Mouse (Mus musculus) urinary bladder, postnatal 14 days (tissue): ENCODE measurements around the gene Pigt.

ENCODE experiments used
- DNase-seq: peaks from one replicate; pipeline ENCODE4 v3.0.0; 2021; ENCODE audit warnings: low spot score

Gene Pigt

DNA sequence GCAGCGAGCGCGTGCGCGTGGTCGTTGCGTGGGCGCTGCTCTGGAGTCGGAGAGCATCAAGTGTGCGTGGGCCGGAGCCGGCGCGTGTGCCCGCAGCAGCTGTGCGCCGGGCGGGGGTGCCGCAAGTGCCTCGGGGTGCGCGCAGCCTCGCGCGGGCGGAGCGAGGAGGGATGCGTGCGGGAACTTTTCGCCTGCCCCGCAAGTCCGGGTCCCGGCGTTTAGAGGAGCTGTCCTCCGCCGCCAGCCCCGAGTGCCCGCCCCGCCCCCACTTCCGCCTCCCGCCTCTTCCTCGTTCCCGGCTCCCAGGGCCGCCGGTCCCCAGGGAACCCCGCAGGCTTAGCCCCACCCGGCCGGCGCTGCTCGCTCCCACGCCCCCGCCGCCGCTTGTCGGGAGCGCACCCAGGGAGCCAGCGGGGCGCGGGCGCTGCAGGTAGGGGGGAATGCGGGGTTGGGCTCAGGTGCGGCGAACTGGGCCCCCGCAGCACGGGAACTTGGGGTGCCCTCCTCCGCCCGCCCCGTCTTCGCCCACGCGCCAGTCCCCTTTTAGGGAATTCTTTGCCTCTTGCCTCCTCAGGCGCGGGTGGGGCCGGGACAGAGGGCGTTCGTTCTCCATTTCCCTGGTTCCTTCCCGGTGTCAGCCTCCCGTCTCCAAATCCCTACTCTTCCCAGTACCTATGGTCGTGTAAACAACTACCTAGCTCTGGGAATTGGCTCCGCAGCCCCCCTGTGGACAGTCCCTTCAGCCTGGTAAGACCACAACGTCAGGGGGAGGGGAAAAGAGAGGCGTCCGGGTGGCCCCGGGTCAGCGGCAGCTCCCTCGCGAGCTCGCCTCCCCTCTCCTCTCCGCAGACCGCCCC, 10.8 kb upstream of the Pigt start:
- DNase-seq, result peak; percentile 75

DNA sequence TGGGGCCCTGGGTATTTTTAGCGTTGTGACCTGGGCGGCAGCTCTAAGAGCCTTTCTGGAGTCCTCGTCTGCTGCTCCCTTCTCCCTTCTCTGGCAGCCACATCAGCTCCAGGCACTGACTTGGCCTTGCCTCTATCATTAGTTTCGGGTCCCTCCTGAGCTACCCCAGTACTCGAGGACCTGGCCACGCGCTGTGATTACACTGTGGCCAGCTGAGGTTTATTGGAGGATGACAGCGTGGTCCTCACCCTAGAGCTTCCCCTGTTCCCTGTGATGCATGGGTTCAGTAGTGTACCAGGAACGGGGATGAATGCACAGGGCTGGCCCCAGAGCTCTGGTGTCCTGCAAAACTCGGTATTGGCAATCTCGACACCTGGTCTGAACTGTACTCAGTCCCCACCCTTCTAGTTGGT, 10.2 kb upstream of the Pigt start:
- no peak for DNase-seq

DNA sequence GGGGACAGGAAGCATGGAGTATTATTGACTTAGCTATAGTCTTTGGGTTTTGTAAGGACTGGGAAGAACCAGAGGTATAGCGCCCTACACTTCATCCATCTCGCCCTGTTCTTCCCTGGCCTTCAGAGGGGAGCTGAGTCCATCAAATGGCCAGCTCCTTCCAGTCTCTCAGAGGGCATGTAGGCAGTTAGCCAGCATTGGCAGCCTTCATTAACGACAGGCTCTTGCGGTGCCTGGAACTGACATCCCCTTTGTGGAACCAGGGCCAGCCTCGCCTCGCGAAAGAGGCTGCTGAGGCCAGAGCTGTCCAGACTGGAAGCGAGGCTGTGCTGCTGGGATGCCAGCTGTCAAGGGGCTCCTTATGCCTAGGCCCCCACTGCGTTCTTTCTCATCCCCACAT, 9.5 kb upstream of the Pigt start:
- no peak for DNase-seq

DNA sequence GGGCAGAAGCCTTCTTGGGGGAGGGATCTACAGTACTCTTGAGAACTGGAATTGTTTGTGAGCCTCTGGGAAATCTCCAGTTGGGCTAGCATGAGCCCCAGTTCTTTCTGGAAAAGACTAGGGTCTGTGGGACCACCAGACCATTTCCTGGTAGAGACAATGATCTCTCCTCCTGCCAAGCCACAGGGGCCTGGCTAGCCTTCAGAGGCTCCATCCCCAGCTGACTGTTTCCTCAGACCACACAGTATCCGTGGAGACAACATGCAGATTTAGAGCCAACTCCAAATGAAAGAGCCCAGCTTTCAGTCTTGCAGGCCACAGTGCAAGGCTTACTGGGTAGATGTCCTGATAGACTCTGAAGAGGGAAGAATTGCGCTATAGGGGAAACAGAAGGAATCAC, 3.2 kb upstream of the Pigt start:
- DNase-seq, result no peak

DNA sequence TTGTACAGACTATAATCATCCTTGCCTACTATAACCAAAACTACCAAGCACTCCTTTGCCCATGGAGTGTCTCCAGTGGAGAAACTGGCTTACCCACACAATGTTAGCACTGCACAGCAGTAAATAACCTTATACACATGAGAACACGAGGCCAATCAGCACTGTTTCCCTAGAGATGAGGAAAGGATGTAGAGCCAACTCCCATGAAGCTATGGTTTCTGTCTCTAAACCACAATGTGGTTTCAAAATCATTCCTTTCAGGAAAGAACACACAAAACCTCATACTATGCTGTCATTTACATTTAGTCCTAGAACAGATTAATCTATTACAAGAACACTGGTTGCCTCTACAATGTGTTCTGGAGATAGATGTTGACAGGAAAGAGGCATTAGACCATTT, 989 bp upstream of the Pigt start:
- no peak for DNase-seq

DNA sequence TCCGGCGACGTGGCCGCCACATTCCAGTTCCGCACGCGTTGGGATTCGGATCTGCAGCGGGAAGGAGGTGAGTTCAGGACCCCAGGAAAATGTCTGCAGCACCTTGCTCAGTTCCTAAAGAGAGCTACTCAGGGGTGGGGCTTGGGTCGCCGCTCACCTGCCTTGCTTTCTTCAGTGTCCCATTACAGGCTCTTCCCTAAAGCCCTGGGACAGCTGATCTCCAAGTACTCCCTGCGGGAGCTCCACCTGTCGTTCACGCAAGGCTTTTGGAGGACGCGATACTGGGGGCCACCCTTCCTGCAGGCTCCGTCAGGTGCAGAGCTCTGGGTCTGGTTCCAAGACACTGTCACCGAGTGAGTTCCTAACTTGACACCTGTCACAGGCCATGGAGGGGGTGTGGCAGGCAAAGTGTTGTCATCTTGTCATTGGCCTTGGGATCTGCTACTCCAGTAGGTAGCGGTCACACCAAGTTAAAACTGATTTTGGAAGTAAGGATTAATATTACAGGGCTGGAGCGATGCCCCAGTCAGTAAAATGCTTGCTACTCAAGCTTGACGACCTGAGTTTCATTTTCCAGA, 460 bp downstream of the Pigt start:
- no peak for DNase-seq

DNA sequence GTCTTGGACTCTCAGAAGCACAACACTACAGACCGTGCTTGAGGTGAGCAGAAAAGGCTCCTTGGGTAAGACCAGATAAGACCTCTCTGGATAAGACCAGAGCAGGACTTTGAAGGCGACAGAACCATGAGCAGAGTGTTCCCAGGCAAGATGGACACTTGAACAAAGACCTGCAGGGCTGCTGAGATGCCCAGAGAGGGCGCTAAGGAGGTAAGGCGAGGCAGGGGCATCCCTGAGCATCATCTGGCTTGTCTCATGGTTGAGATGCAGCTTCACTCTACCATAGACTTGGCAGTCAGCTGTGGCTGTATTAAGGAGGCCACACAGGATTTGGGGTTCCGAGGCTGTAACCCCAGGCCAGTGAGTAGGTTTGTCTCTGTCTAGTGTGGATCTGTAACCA, 2.0 kb downstream of the Pigt start:
- no peak for DNase-seq

DNA sequence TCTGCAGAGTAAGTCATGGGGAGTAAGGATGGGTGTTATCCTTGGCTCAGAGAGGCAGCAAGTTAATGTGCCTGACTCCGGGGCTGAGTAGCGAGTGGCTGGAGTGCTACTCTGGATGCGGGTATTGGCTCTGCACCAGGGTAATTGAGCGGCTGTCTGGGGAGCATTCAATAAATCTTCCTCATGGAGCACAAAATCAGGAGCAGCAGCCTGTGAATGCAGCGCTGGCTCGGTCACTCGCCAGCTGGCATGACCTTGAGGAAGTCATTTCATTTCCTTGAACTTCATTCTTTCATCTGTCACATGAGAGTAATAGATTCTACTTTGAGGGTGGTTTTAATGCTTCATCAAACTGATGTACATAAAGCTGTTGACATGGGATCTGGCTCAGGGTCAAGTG, 3.2 kb downstream of the Pigt start:
- no peak for DNase-seq

DNA sequence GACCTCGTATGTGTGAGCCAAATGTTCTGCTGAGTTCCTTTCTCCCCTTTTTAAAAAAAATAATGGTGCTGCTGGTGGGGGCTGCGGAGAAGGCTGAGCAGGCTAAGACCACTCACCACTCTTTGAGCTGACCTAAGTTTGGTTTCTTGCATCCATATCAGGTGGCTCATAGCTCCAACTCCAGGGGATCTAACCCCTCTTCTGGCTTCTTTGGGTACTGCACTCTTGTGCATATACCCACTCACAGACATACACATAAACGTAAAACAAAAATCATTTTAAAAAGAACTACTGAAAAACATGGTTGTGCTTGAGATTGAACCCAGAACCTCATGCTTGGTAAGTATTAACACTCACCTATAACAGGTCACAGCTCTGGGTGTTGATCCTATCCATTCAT, 7.6 kb downstream of the Pigt start:
- no peak for DNase-seq

DNA sequence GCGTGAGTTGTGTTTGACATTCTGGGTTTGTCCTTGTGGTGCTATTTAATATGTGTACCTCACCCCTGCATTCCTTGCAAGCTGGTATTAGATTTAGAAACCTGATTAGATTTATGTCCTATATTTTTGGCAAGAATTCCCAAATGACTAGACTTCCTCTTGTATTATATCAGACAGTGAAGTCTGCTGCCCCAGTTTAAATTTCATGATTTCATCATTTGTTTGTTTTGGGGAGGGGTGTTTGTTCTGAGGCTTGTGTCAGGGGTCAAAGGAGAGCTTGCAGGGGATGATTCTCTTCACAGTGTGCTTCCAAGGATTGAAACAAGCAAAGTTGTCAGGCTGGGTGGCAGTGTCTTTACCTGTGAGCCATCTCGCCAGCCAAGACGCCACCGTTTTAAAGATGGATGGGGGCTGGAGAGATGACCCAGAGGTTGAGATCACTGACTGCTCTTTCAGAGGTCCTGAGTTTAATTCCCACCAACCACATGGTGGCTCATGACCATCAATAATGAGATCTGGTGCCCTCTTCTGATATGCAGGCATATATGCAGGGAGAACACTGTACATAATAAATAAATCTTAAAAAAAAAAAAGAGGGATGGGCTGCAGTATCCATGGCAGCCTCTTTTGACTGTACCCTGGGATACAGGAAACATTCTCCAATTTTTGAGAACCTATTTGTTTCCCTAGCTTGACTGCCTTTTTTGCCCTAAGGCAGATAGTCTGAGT, 8.5 kb downstream of the Pigt start:
- DNase-seq, result no peak

DNA sequence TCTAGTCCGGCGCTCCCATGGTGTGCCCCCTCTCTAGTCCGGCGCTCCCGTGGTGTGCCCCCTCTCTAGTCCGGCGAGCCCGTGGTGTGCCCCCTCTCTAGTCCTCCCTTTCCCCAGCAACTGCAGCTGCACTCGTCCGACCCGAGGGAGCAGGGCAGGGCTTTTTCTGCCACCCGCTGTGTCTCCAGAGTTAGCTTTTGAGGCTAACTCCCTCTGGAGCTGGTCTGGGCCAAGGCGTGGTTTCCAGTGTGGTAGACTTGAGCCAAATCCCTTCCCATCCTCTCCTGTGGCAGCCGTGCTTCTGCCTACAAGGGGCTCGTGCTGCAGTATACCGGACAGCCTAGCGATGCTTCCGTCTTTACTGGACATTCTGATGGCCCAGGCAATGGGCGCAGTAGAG, 10.5 kb downstream of the Pigt start:
- DNase-seq, result no peak

DNA sequence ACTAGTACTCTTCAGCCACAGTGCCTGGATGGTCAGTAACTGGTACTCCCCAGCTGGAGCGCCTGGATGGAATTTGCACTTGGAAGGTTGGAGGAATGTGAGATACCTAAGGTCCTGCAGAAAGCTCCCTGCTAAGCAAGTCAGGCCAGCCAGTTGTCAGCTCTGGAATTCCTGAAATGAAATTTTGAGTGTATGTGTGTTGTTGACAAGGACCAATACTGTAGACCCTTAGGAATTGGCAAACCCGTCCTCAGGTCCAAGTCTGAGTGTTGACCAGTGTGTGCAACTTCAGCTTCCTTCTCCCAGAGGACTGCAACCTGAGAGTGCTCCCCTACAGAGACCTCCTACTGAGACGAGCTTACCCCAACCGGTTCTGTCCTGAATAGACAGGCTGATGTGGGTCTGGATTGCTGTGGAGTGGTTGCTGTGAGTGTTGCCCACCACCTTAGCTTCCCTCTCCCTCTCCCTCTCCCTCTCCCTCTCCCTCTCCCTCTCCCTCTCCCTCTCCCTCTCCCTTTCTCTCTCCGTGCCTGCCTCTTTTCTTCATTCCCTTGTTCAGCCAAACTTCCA, 13.4 kb downstream of the Pigt start:
- DNase-seq, result no peak

DNA sequence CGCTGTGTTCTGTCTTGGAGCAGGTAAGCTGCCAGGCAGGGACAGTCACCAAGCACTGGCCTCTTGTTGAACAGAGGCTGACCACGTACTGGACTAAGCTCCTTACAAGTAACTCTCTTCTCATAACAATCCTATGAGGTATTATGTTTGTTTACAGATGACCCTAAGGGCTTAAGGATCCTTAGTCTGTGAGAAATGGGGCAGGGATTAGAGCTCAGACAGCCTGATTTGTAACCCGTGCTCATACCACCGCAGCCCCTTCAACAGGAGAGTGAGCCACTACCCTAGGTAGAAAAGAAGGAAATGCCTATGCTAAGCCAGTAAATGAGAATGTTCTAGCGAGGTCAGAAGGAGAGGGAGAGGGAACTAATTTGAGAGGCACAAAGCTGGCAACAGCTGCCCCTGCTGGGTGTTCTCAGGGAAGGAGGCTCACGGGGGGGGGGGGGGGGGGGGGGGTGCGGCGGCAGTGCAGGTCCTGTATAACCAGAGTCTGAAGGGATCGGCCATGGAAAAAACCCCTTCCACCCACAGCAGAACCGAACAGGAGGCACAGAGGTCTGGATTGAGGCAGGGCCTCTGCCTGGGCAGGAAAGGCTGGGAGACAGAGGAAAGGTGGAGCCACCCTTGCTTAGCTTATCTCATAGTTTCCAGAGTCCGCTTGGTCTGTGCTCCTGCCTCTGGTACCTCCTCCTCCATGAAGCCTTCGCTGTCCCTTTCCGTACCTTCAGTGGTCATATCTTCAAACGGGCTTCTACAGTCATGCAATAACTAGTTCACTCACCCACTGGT, 15.0 kb downstream of the Pigt start:
- DNase-seq, result no peak

DNA sequence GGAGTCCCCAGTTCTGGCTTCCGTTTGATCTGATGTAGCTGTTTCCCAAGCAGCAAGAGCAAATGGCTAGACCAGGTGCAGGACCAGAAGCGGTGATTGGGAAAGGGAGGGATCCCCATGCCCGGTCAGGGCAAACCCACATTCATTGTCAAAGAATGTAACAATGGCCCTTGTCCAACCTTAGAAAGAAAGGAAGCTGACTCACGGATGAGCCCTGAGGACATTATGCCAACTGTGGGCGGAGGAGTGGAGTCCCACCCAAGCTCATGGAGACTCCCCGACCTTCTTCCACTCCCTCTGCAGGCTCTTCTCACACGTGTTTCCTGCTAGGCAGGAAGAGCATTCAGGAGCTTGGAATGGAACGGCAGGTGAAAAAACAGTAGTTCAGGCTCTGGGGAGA, 16.1 kb downstream of the Pigt start:
- peak; percentile 71 for DNase-seq

DNA sequence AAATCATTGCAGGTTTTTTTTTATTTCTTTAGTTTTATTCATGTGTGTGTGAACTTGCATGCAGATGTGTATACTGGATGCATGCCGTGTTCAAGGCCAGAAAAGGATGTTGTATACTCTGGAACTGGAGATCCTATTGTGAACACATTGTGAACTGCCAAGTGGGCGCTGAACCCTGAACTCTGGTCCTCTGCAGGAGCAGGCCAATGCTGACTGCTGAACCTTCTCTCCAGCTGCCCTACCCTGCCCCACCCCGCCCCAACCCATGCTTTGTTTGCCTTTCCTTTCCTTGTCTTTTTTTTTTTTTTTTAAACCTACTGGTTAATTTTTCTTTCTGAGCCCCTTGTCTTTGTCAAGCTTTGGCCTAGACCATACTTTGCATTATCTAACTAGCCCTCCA, 17.6 kb downstream of the Pigt start:
- DNase-seq, result no peak

DNA sequence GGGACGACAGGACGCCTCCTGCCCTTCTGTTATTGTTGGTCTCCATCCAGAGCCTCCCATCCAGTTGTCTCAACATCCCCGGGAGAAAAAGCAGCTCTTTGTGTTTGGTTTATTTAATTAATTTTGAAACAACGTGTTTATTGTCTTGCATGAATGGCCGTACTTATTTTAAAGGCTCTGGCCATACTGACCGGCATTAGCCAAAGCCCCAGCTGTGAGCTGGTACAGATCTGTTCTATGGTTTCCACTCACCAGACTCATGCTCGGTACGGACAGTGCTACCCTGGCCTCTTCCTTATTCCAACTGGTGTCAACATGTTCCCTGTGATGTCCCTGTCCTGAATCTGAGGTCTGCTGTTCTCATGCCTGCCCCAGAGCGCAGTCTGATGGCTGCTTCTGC, 18.6 kb downstream of the Pigt start:
- no peak for DNase-seq

DNA sequence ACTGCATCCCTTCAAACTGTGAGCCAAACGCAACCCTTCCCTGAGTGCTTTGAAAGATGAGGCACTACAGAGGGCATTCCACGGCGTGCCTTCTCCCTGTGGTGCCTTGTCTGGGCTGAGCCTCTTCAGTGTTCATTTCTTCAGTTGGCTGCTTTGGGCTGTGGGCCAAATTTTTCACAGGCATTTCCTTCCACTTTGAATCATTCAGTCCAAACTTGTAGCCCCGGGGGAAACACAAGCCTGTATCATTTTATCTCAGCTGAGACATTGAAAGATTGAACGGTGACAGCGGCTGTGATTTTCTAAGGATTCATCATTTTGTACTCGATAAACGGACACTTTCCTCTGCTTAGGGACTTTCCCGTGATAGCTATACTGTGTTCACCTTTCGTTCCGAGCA, 19.3 kb downstream of the Pigt start:
- DNase-seq, result no peak

DNA sequence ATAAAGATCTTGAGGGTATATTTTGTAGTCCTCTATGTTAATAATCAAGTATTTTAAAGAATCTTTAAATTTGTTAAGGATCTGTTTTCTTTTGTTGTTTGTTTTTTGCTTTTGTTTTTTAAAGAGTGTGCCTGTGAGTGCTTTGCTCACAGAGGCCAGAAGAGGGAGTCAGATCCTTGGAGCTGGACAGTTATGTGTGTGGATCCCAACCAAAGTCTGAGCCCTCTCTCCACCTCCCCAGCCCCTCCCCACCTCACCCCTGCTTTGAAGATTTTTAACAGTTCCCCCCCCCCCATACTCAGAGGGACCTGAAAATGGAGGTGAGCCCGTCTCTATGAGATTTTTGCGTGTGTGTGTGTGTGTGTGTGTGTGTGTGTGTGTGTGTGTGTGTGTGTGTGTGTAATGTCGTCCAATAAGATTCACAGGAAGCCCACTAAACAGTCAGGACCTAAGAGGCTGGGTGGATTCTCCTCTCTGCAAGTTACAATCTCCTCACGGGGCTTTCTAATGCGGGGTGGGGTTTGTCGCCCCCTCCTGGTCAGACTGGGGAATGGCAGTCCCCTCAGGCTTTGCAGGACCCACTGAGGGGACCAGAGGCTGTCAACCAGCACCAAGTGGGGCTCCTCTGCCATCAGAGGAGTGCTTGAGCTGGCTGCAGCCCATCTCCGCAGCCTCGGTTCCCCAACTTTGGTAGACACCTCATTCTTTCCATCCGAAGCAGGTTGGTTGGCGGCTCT, 20.3 kb downstream of the Pigt start:
- DNase-seq, result peak; percentile 57

DNA sequence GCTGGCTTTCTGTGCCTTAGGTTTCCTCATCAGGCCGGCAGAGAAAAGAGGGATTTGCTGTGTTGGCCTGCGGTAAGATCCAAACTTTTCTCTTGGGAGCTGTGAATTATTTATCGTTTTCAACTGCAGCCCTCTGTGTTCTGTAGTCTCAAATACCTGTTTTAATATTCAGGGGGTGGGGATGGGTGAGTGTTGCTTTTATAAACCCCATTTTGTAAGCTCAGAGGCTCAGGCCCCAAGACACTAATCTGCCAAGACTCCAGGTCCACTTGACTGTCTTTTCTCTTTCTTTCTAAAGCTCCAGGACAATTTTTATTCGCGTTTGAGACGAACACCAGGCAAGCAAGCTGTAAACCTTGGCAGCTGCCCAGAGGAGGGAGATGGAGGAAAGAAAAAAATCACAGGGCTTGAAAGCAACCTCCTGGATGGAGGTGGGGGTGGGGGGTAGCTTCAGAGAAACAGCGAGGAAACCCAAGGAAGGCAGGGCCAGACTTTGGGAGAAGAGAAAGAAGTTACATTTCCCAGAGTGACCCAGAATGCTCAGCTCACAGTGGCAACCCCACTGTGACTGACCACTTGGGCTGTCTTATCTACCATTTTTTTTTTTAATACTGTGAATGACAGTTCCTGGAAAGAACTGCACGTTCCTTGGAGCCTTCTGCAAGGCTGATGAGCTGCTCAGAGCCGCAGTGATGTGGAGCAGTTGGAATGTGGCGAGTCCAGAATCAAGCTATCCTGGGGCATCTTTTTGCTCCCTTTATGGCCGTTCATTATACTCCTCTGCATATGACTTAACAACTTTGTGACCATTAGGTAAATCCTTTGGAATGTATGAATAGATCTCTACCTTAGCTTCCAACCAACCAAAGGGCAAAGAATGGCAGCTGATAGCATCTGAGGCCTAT, 21.2 kb downstream of the Pigt start:
- DNase-seq, result no peak

DNA sequence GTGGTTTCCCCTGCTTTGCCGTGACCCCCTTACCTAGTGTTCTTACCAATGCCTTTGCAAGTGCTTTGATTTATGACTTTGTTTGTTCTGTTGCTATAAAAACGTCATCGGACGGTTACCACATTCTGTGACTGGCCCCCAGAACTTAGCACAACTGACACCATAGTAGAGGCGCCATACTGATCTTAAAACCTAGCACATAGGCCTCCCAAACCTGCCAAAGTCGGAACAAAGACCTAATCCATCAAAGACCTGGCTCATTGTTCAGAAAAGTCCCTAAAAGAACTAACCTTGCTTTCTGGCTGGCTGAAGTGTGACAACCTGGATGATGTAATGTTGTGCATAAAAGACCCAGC, 21.8 kb downstream of the Pigt start:
- DNase-seq, result no peak
